Mouse (Mus musculus) small intestine, adult 2 months (tissue): ENCODE results near the gene Ndufab1.

ENCODE experiments used
- CTCF ChIP-seq: fragments of 200-500 bp; IDR thresholded peaks from 2 replicates; pipeline ENCODE4 v1.5.1; 2012; ENCODE audit warnings: low read depth, mild to moderate bottlenecking, control low read depth, inconsistent platforms, low read length, moderate library complexity, mixed read lengths; ENCODE audit not compliant: insufficient replicate concordance, insufficient read length; ENCODE audit errors: extremely low read depth
- POLR2A ChIP-seq: fragments of 200-500 bp; IDR thresholded peaks from 2 replicates; pipeline ENCODE4 v1.6.1; 2012; ENCODE audit warnings: low read depth, mild to moderate bottlenecking, control low read depth, inconsistent platforms, low read length, moderate library complexity

GRCm38 (mm10) chr7:122108206-122108605 is 6.5 kb upstream of the Ndufab1 start:
- TF ChIP-seq POLR2A (no peak), CTCF (no peak)
